Mouse (Mus musculus) small intestine, adult 10 weeks (tissue): ENCODE data around the gene Trhr2. TPM values are rescaled to one million over a fixed set of nuclear protein-coding genes. Genes with fewer than 3 reads are reported as not detected.

Experiments used
- polyA plus RNA-seq: library from polyadenylated mRNA; stranded (reverse); fragments of 350-450 nt; fragmentation: Illumina TruSeq; extraction: RNeasy Lipid Tissue Mini Kit (QIAGEN cat#74804); gene quantifications from one replicate; pipeline ENCODE4 v1.2.3, GENCODE M21; 2014; ENCODE audit warnings: low replicate concordance

The Trhr2 gene
- polyA plus RNA-seq: not detected

GRCm38 (mm10) chr8:122360696-122361416 is at the start of gene Trhr2:
Gene Trhr2, minus strand, starts transcription at chr8:122360746.

GRCm38 (mm10) chr8:122376365-122377231 is 16.1 kb upstream of the Trhr2 start, which contains the start of gene Zc3h18:
Gene Zc3h18, plus strand, starts transcription at chr8:122376609.

Other genes with a start within 250 kb of the Trhr2 start
- 0.37 TPM for gene Zfpm1, start 78.6 kb downstream of the Trhr2 start, polyA plus RNA-seq
- 13.0 TPM for gene Zc3h18, start 15.9 kb upstream of the Trhr2 start, polyA plus RNA-seq
- gene Il17c, start 61.3 kb upstream of the Trhr2 start, polyA plus RNA-seq: not detected
- not detected for gene Cyba, start 72.2 kb upstream of the Trhr2 start, polyA plus RNA-seq
- not detected for gene Mvd, start 82.7 kb upstream of the Trhr2 start, polyA plus RNA-seq
- gene Snai3, start 100.0 kb upstream of the Trhr2 start, polyA plus RNA-seq: not detected
- 10.5 TPM for gene Rnf166, start 115.3 kb upstream of the Trhr2 start, polyA plus RNA-seq
- not detected for gene Ctu2, start 115.4 kb upstream of the Trhr2 start, polyA plus RNA-seq
- gene Piezo1, start 190.6 kb upstream of the Trhr2 start, polyA plus RNA-seq: 0.26 TPM
- gene Cdt1, start 207.3 kb upstream of the Trhr2 start, polyA plus RNA-seq: 2.0 TPM
- 1.7 TPM for gene Aprt, start 216.2 kb upstream of the Trhr2 start, polyA plus RNA-seq